Mouse (Mus musculus) heart, adult 2 months (tissue): ENCODE data around the gene Kazn. TPM values are rescaled to one million over a fixed set of nuclear protein-coding genes. Genes with fewer than 3 reads are reported as not detected.

Experiments used
- DNase-seq, 2 experiments: peaks; one replicate each; pipeline ENCODE4 v3.0.0; 2021
- H3K27ac ChIP-seq: fragments of 200-600 bp; 2 replicates; pipeline ENCODE4 v1.8.1; 2022
- H3K27me3 ChIP-seq: fragments of 200-500 bp; 2 replicates; pipeline ENCODE4 v1.6.1; 2012; ENCODE audit warnings: mild to moderate bottlenecking, low read length, inconsistent platforms, mixed read lengths; ENCODE audit not compliant: control insufficient read depth, insufficient read depth
- H3K36me3 ChIP-seq: fragments of 200-500 bp; 2 replicates; pipeline ENCODE4 v1.6.1; 2012; ENCODE audit warnings: low read length, inconsistent platforms; ENCODE audit not compliant: control insufficient read depth, insufficient read depth
- H3K4me1 ChIP-seq: fragments of 200-500 bp; 2 replicates; pipeline ENCODE4 v1.6.1; 2011; ENCODE audit warnings: low read length; ENCODE audit not compliant: control insufficient read depth, insufficient read depth
- H3K4me3 ChIP-seq: fragments of 200-600 bp; 2 replicates; pipeline ENCODE4 v1.8.1; 2022
- H3K79me2 ChIP-seq: fragments of 200-500 bp; replicated peaks from 2 replicates; pipeline ENCODE4 v1.6.1; 2012; ENCODE audit warnings: mild to moderate bottlenecking, inconsistent platforms, low read length, moderate library complexity, mixed read lengths; ENCODE audit not compliant: control insufficient read depth, insufficient read depth
- H3K9ac ChIP-seq: fragments of 200-500 bp; 2 replicates; pipeline ENCODE4 v1.6.1; 2012; ENCODE audit warnings: low read depth, mild to moderate bottlenecking, control low read depth, inconsistent platforms, low read length, mixed read lengths
- CTCF ChIP-seq: fragments of 200-600 bp; IDR thresholded peaks from 2 replicates; pipeline ENCODE4 v1.8.1; 2022; ENCODE audit warnings: antibody characterized with exemption, mild to moderate bottlenecking, moderate library complexity
- EP300 ChIP-seq: fragments of 200-500 bp; IDR thresholded peaks from 2 replicates; pipeline ENCODE4 v1.6.1; 2011; ENCODE audit warnings: low read depth, low read length, control low read depth; ENCODE audit not compliant: insufficient read depth
- POLR2A ChIP-seq: fragments of 200-500 bp; IDR thresholded peaks from 2 replicates; pipeline ENCODE4 v1.6.1; 2011; ENCODE audit warnings: mild to moderate bottlenecking, low read depth, low read length, control low read depth; ENCODE audit not compliant: insufficient read depth
- WGBS: fragments of 180-500 bp; shearing (Covaris S2); methylation state at CpG from one replicate; pipeline ENCODE4 v1.1.7; 2018; 5-methylcytosine and 5-hydroxymethylcytosine counted together
- intact Hi-C: fragments of 180-260 bp; cut with DNase I; formaldehyde crosslinking; loops from one replicate; pipeline ENCODE4 v1.15.1; 2025
- polyA plus RNA-seq: library from polyadenylated mRNA; depleted of rRNA; stranded (reverse); fragments of >200 nt; gene quantifications from 2 replicates; pipeline ENCODE4 v1.2.3, GENCODE M21; 2012
- total RNA-seq, 2 experiments: library from RNA; stranded (reverse); gene quantifications; 2 replicates each; pipeline ENCODE4 v1.2.3; 2021

Gene Kazn
- total and polyA plus RNA-seq, 3 experiments, result 2.4 to 5.7 (median 3.4) TPM

DNA sequence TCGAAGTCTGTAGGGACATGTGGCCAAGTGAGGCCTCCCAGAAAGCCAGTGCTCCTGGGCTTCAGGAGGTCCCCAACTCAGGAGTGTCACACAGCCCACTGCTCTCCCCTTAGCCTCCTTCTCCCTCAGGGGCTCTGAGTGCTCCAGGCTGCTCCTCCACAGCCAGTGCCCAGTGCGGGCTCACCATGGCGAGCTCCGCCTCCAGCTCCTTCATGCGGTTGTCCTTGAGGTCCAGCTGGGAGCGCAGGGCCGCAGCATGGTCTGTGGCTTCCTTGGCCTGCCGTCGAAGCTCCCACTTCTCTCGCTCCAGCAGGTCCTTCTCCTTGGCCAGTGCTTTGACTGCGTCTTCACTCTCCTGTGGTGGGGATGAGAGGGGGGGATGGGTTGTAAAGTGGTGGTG is 85.0 kb downstream of the Kazn start:
- no peaks in the 10 kb centered on the region for H3K79me2 ChIP-seq
- no peak for TF ChIP-seq EP300
- no peak for TF ChIP-seq POLR2A
- TF ChIP-seq CTCF, result no peak
- H3K4me3 ChIP-seq, result no peak overlapping the region
- intact Hi-C loops, result loop anchor here (2.0 kb wide), 1 partner anchor 55 kb away; no protein-coding TSS in a partner anchor
- H3K27ac ChIP-seq, result no peak overlapping the region
- H3K9ac ChIP-seq, result no peak overlapping the region
- DNase-seq, result no peak
- peaks cover 4% of the 10 kb centered on the region for H3K4me1 ChIP-seq
- no peaks in the 10 kb centered on the region for H3K27me3 ChIP-seq
- WGBS, result 87% methylated on average over 11 of the region's 11 CpGs
- no peaks in the 10 kb centered on the region for H3K36me3 ChIP-seq

- Histone ChIP-seq H3K9ac (no peak overlapping the region), H3K4me3 (no peak overlapping the region), H3K4me1 (peaks cover 4% of the 10 kb centered on the region), H3K36me3 (no peaks in the 10 kb centered on the region), H3K27me3 (no peaks in the 10 kb centered on the region), H3K79me2 (no peaks in the 10 kb centered on the region), H3K27ac (peak overlapping the region; percentile 12; the same call in 1 of the 2 replicates)
- TF ChIP-seq CTCF (peak; percentile 100), POLR2A (no peak), EP300 (peak; percentile 99)
- peak; percentile 81 to 90 for DNase-seq
- intact Hi-C loops, result loop anchor here (1.0 to 2.0 kb wide), 5 partner anchors 33 to 867 kb away; partner anchors contain the start of gene Kazn
- 28% methylated on average over 2 of the region's 2 CpGs for WGBS
Observed at GRCm38 (mm10) chr4:142153526-142153925, 85.7 kb downstream of the Kazn start.

DNA sequence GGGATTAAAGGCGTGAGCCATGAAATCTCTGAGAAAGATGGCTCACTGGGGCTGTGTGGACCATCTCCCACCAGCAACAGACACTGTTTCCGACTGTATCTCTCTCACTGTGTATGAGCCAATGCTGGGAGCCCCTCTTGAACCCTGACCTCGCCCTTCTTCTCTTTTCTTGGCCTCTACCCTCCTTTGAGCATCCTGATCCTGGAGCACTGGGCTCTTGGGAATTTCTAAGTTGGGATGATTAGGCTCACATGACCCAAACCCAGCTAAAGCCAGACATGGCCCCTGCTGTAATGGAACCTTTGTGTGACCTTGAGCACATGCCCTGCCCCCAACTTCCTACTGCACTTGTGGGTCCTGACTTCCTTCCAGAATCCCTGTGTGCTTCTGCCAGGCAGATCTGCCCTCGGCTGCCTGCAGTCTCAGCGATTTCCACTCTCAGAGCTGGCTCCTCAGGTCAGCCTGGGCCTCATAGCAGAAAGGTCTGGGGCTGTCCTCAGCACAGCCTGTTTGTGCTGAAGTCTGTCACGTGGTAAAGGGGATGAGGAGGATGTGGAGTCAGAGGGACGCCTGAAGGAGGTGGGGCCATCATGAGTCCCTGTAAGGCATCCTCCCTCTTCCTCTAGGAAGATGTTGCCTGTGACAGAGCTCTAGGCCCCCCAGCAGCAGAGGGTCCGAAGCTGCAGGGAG is 86.3 kb downstream of the Kazn start:
- H3K4me3 ChIP-seq, result no peak overlapping the region
- TF ChIP-seq EP300, result no peak
- H3K9ac ChIP-seq, result no peak overlapping the region
- intact Hi-C loops, result loop anchor here (1.0 to 2.0 kb wide), 5 partner anchors 34 to 868 kb away; partner anchors contain the start of gene Kazn
- H3K36me3 ChIP-seq, result no peaks in the 10 kb centered on the region
- peaks cover 4% of the 10 kb centered on the region for H3K4me1 ChIP-seq
- no peak for DNase-seq
- 44% methylated on average over 8 of the region's 8 CpGs for WGBS
- no peaks in the 10 kb centered on the region for H3K27me3 ChIP-seq
- peak overlapping the region; percentile 12; the same call in 1 of the 2 replicates for H3K27ac ChIP-seq
- no peaks in the 10 kb centered on the region for H3K79me2 ChIP-seq

DNA sequence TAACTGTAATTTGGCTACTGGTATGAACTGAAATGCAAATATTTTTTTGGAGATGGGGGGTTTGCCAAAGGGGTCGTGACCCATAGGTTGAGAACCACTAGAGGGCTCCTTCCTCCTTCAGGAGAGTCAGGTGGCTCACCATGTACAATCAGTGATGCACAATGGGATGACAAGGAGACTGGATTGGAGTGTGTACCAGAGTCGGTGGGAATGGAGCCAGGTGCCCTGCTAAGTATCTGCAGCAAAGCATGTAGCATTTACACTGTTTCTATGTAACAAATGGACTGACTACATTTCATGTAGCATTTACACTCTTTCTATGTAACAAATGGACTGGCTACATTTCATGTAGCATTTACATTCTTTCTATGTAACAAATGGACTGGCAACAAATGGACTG is 89.1 kb downstream of the Kazn start:
- WGBS, result 55% methylated on average over 2 of the region's 2 CpGs
- Histone ChIP-seq H3K36me3 (no peaks in the 10 kb centered on the region), H3K4me3 (no peak overlapping the region), H3K9ac (no peak overlapping the region), H3K27ac (no peak overlapping the region), H3K79me2 (no peaks in the 10 kb centered on the region), H3K27me3 (no peaks in the 10 kb centered on the region), H3K4me1 (no peaks in the 10 kb centered on the region)
- TF ChIP-seq EP300 (no peak), CTCF (peak; percentile 17; the same call in 1 of the 2 replicates)
- intact Hi-C loops, result no loop called here
- DNase-seq, result no peak

- H3K27me3 ChIP-seq, result no peaks in the 10 kb centered on the region
- TF ChIP-seq POLR2A (no peak), CTCF (no peak), EP300 (no peak)
- intact Hi-C loops, result no loop called here
- H3K36me3 ChIP-seq, result no peaks in the 10 kb centered on the region
- DNase-seq, result no peak
- WGBS, result 89% methylated on average over 9 of the region's 9 CpGs
- no peaks in the 10 kb centered on the region for H3K4me1 ChIP-seq
- no peak overlapping the region for H3K9ac ChIP-seq
- no peaks in the 10 kb centered on the region for H3K79me2 ChIP-seq
- H3K4me3 ChIP-seq, result no peak overlapping the region
- H3K27ac ChIP-seq, result no peak overlapping the region
Observed at GRCm38 (mm10) chr4:142149202-142149601, 90.0 kb downstream of the Kazn start.

DNA sequence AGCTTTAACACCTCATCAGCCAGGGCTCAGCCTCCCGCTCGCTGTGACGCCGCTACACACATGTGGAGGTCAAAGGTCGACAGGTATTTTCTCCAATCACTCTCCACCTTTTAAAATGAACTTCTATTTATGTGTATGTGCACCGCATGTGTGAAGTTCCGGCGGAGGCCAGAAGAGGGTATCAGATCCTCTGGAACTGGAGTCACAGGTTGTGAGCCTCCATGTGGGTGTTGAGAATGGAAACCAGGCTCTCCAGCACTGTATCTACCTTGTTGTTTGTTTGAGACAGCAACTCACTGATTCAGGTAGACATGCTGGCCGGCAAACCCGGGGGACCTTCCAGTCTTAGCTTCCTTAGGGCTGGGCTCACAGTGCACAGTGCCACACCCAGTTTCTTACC is 91.5 kb downstream of the Kazn start:
- TF ChIP-seq CTCF, result no peak
- TF ChIP-seq EP300, result no peak
- TF ChIP-seq POLR2A, result no peak
- Histone ChIP-seq H3K4me1 (no peaks in the 10 kb centered on the region), H3K9ac (no peak overlapping the region), H3K36me3 (no peaks in the 10 kb centered on the region), H3K27me3 (no peaks in the 10 kb centered on the region), H3K79me2 (no peaks in the 10 kb centered on the region), H3K27ac (no peak overlapping the region), H3K4me3 (no peak overlapping the region)
- no peak for DNase-seq
- intact Hi-C loops, result no loop called here
- WGBS, result 96% methylated on average over 10 of the region's 10 CpGs
